Mouse (Mus musculus) lung, postnatal 0 days (tissue): ENCODE results near the gene Txk. TPM values are rescaled to one million over a fixed set of nuclear protein-coding genes. Genes with fewer than 3 reads are reported as not detected.

Experiments used
- ATAC-seq: fragments of 200-750 bp; cut with Nextera tagmentation; 2 replicates; pipeline ENCODE4 v1.8.0; 2017; ENCODE audit warnings: moderate library complexity
- DNase-seq: peaks from one replicate; pipeline ENCODE4 v3.0.0-alpha.2; 2016; ENCODE audit warnings: low spot score
- H3K27ac ChIP-seq: fragments of 300-500 bp; sonication (generic); 2 replicates; pipeline ENCODE4 v1.5.1; 2014; ENCODE audit warnings: antibody characterized with exemption, mild to moderate bottlenecking, low read length, mixed read lengths
- H3K27me3 ChIP-seq: fragments of 300-500 bp; sonication (generic); replicated peaks from 2 replicates; pipeline ENCODE4 v1.6.1; 2014; ENCODE audit warnings: low read length, mixed read lengths; ENCODE audit not compliant: insufficient read depth
- H3K36me3 ChIP-seq: fragments of 300-500 bp; sonication (generic); 2 replicates; pipeline ENCODE4 v1.6.1; 2014; ENCODE audit warnings: low read length, mixed read lengths; ENCODE audit not compliant: insufficient read depth
- H3K4me1 ChIP-seq: fragments of 300-500 bp; sonication (generic); 2 replicates; pipeline ENCODE4 v1.6.1; 2014; ENCODE audit warnings: antibody characterized with exemption, low read depth, low read length, mixed read lengths; ENCODE audit not compliant: insufficient read depth
- H3K4me2 ChIP-seq: fragments of 300-500 bp; sonication (generic); replicated peaks from 2 replicates; pipeline ENCODE4 v1.6.1; 2014; ENCODE audit warnings: low read depth, mild to moderate bottlenecking, low read length, moderate library complexity, mixed read lengths
- H3K4me3 ChIP-seq: fragments of 300-500 bp; sonication (generic); 2 replicates; pipeline ENCODE4 v1.5.1; 2014; ENCODE audit warnings: low read depth, low read length
- H3K9ac ChIP-seq: fragments of 300-500 bp; sonication (generic); replicated peaks from 2 replicates; pipeline ENCODE4 v1.6.1; 2014; ENCODE audit warnings: low read depth, mild to moderate bottlenecking
- H3K9me3 ChIP-seq: fragments of 300-500 bp; sonication (generic); 2 replicates; pipeline ENCODE4 v1.6.1; 2016; ENCODE audit warnings: low read length, mixed read lengths
- CTCF ChIP-seq: IDR thresholded peaks from 2 replicates; pipeline ENCODE4 v1.5.1; 2016; ENCODE audit warnings: antibody characterized with exemption, mild to moderate bottlenecking
- EP300 ChIP-seq: IDR thresholded peaks from 2 replicates; pipeline ENCODE4 v1.6.1; 2016; ENCODE audit warnings: antibody characterized with exemption, mild to moderate bottlenecking, control low read depth
- whole genome bisulfite sequencing: fragments of 180-500 bp; shearing (Covaris S2); extraction: QIAGEN DNeasy Blood & Tissue Kit; methylation state at CpG from one replicate; pipeline ENCODE4 v1.1.7; 2014; 5-methylcytosine and 5-hydroxymethylcytosine counted together
- polyA plus RNA-seq: library from polyadenylated mRNA; unstranded; fragments of >200 nt; fragmentation: Nextera tagmentation; extraction: Ambion mirVana; gene quantifications from 2 replicates; pipeline ENCODE4 v1.2.1, GENCODE M21; 2015

The Txk gene
- polyA plus RNA-seq, 1 experiment from 2014 or later, result 0.19 TPM

GRCm38 (mm10) chr5:72755941-72756340, 3.4 kb upstream of the Txk start:
- no peak for TF ChIP-seq CTCF
- no peak for TF ChIP-seq EP300
- no peaks in the 10 kb centered on the region for H3K4me1 ChIP-seq
- H3K4me3 ChIP-seq, result no peak overlapping the region
- H3K9me3 ChIP-seq, result no peaks in the 10 kb centered on the region
- ATAC-seq (no peak), DNase-seq (no peak)
- no peak overlapping the region for H3K27ac ChIP-seq
- H3K4me2 ChIP-seq, result no peak overlapping the region
- no peaks in the 10 kb centered on the region for H3K27me3 ChIP-seq
- 87% methylated on average over 8 of the region's 8 CpGs for WGBS
- H3K36me3 ChIP-seq, result no peaks in the 10 kb centered on the region
- H3K9ac ChIP-seq, result no peak overlapping the region

- no peak for ATAC-seq
- Histone ChIP-seq H3K4me1 (no peaks in the 10 kb centered on the region), H3K9me3 (no peaks in the 10 kb centered on the region), H3K4me3 (no peak overlapping the region), H3K27ac (no peak overlapping the region), H3K36me3 (no peaks in the 10 kb centered on the region), H3K4me2 (no peak overlapping the region), H3K27me3 (no peaks in the 10 kb centered on the region), H3K9ac (no peak overlapping the region)
- DNase-seq, result no peak
- WGBS, result 81% methylated on average over 2 of the region's 2 CpGs
- no peak for TF ChIP-seq CTCF
- no peak for TF ChIP-seq EP300
Measured at GRCm38 (mm10) chr5:72755035-72755434, 2.5 kb upstream of the Txk start.

- 80% methylated on average over 7 of the region's 7 CpGs for WGBS
Measured at GRCm38 (mm10) chr5:72751056-72751758, 1.4 kb downstream of the Txk start.

GRCm38 (mm10) chr5:72750226-72750625, 2.4 kb downstream of the Txk start:
- no peaks in the 10 kb centered on the region for H3K27me3 ChIP-seq
- H3K4me1 ChIP-seq, result no peaks in the 10 kb centered on the region
- no peak overlapping the region for H3K9ac ChIP-seq
- no peak overlapping the region for H3K4me3 ChIP-seq
- 76% methylated on average over 5 of the region's 5 CpGs for WGBS
- TF ChIP-seq CTCF (no peak), EP300 (no peak)
- no peak overlapping the region for H3K27ac ChIP-seq
- ATAC-seq (no peak), DNase-seq (no peak)
- no peak overlapping the region for H3K4me2 ChIP-seq
- no peaks in the 10 kb centered on the region for H3K36me3 ChIP-seq
- H3K9me3 ChIP-seq, result no peaks in the 10 kb centered on the region

More at GRCm38 (mm10) chr5:72751056-72751758, 1.4 kb downstream of the Txk start:
- Histone ChIP-seq H3K36me3 (no peaks in the 10 kb centered on the region), H3K27ac (no peak overlapping the region), H3K9me3 (no peaks in the 10 kb centered on the region), H3K4me1 (no peaks in the 10 kb centered on the region), H3K4me2 (no peak overlapping the region), H3K27me3 (no peaks in the 10 kb centered on the region), H3K4me3 (no peak overlapping the region), H3K9ac (no peak overlapping the region)
- ATAC-seq (no peak), DNase-seq (no peak)
- TF ChIP-seq EP300 (no peak), CTCF (no peak)

GRCm38 (mm10) chr5:72748659-72749265, 3.8 kb downstream of the Txk start:
- ATAC-seq, result no peak

GRCm38 (mm10) chr5:72747384-72747783, 5.2 kb downstream of the Txk start:
- Histone ChIP-seq H3K4me3 (no peak overlapping the region), H3K9me3 (no peaks in the 10 kb centered on the region), H3K4me2 (no peak overlapping the region), H3K27me3 (no peaks in the 10 kb centered on the region), H3K4me1 (no peaks in the 10 kb centered on the region), H3K36me3 (no peaks in the 10 kb centered on the region), H3K9ac (no peak overlapping the region), H3K27ac (no peak overlapping the region)
- WGBS, result 75% methylated on average over 4 of the region's 4 CpGs
- TF ChIP-seq EP300 (no peak), CTCF (no peak)
- DNase-seq (no peak), ATAC-seq (no peak)

More at GRCm38 (mm10) chr5:72748659-72749265, 3.8 kb downstream of the Txk start:
- Histone ChIP-seq H3K36me3 (no peaks in the 10 kb centered on the region), H3K9me3 (no peaks in the 10 kb centered on the region), H3K9ac (no peak overlapping the region), H3K27ac (no peak overlapping the region), H3K4me2 (no peak overlapping the region), H3K27me3 (no peaks in the 10 kb centered on the region), H3K4me1 (no peaks in the 10 kb centered on the region), H3K4me3 (no peak overlapping the region)
- 57% methylated on average over 7 of the region's 7 CpGs for WGBS
- TF ChIP-seq CTCF (no peak), EP300 (no peak)
- no peak for DNase-seq
